Comparison of ENCODE assay signal across 17 mouse cellular contexts in genomic region chr4:65325816-65326215, GRCm38 (mm10).
"Had no signal": no experiment of that assay in that cellular context is flagged by ENCODE, and none has a peak within 500 bp of the region (broad histone marks: within the 10 kb centered on the region; RNA-seq: fewer than 3 reads in every experiment).

No protein-coding gene starts in this region.

- H3K36me3 ChIP-seq: neural tube, embryonic 12.5 days; neural tube, embryonic 13.5 days; neural tube, embryonic 15.5 days; stomach, embryonic 15.5 days had no signal

- DNase-seq: retina, postnatal 1 day; right cerebral cortex, adult 18-20 months; right cerebral cortex, postnatal 14 days; right cerebral cortex, postnatal 25 days; right cerebral cortex, postnatal 4 days; spleen, adult 18-20 months; thymus, adult 18-20 months; thymus, adult 2 months; thymus, postnatal 14 days; thymus, postnatal 25 days; thymus, postnatal 36 days; thymus, postnatal 4 days had no signal

- H3K4me3 ChIP-seq: neural tube, embryonic 12.5 days; neural tube, embryonic 13.5 days; neural tube, embryonic 15.5 days; stomach, embryonic 15.5 days had no signal

- H3K9me3 ChIP-seq: neural tube, embryonic 12.5 days; neural tube, embryonic 13.5 days; neural tube, embryonic 15.5 days; stomach, embryonic 15.5 days had no signal

- H3K4me1 ChIP-seq: neural tube, embryonic 13.5 days; neural tube, embryonic 15.5 days; stomach, embryonic 15.5 days had no signal

- H3K9ac ChIP-seq: neural tube, embryonic 12.5 days; neural tube, embryonic 13.5 days; neural tube, embryonic 15.5 days; stomach, embryonic 15.5 days had no signal

- H3K27me3 ChIP-seq: neural tube, embryonic 12.5 days; neural tube, embryonic 13.5 days; neural tube, embryonic 15.5 days; stomach, embryonic 15.5 days had no signal

- H3K4me2 ChIP-seq: neural tube, embryonic 12.5 days; neural tube, embryonic 13.5 days; neural tube, embryonic 15.5 days; stomach, embryonic 15.5 days had no signal

- H3K27ac ChIP-seq: neural tube, embryonic 12.5 days; neural tube, embryonic 13.5 days; neural tube, embryonic 15.5 days; stomach, embryonic 15.5 days; stomach, postnatal 0 days had no signal
